Mouse (Mus musculus) B cell, adult 2 months (primary cell): ENCODE measurements around the gene AC124108.1.
A peak's percentile ranks its signal among the peaks of the same experiment; 100 is the strongest.

Source experiments
- DNase-seq, 2 experiments: peaks; one replicate each; pipeline ENCODE4 v3.0.0; 2022

AC124108.1 gene

GRCm38 (mm10) chr1:132165859-132166258, 25.4 kb upstream of the AC124108.1 start:
- peak; percentile 61 to 64 for DNase-seq

- no peak for DNase-seq
These were observed 23.0 kb upstream of the AC124108.1 start for GRCm38 (mm10) chr1:132168115-132168767.

- no peak for DNase-seq
These were observed 20.6 kb upstream of the AC124108.1 start for GRCm38 (mm10) chr1:132170698-132171097.

- no peak for DNase-seq
These were observed 19.6 kb upstream of the AC124108.1 start for GRCm38 (mm10) chr1:132171619-132172018.

GRCm38 (mm10) chr1:132186303-132186702, 5.0 kb upstream of the AC124108.1 start:
- DNase-seq = no peak

GRCm38 (mm10) chr1:132188442-132189066, 2.7 kb upstream of the AC124108.1 start:
- DNase-seq = no peak

GRCm38 (mm10) chr1:132189231-132189630, 2.0 kb upstream of the AC124108.1 start:
- DNase-seq = no peak

- DNase-seq = peak in 1 of 2 experiments; percentile 26
These were observed 1.2 kb upstream of the AC124108.1 start for GRCm38 (mm10) chr1:132190040-132190513.

- DNase-seq = peak in 1 of 2 experiments; percentile 36
These were observed 600 bp upstream of the AC124108.1 start for GRCm38 (mm10) chr1:132190621-132191092.

- DNase-seq = no peak
These were observed 776 bp downstream of the AC124108.1 start for GRCm38 (mm10) chr1:132191786-132192680.

GRCm38 (mm10) chr1:132193806-132194205, 2.5 kb downstream of the AC124108.1 start:
- no peak for DNase-seq

- no peak for DNase-seq
These were observed 3.4 kb downstream of the AC124108.1 start for GRCm38 (mm10) chr1:132194624-132195023.

- DNase-seq = no peak
These were observed 3.8 kb downstream of the AC124108.1 start for GRCm38 (mm10) chr1:132195100-132195499.

- no peak for DNase-seq
These were observed 4.4 kb downstream of the AC124108.1 start for GRCm38 (mm10) chr1:132195681-132196080.

GRCm38 (mm10) chr1:132196337-132196736, 5.1 kb downstream of the AC124108.1 start:
- DNase-seq = no peak

GRCm38 (mm10) chr1:132197666-132198065, 6.4 kb downstream of the AC124108.1 start:
- no peak for DNase-seq

- no peak for DNase-seq
These were observed 7.3 kb downstream of the AC124108.1 start for GRCm38 (mm10) chr1:132198401-132199071.

GRCm38 (mm10) chr1:132199244-132199643, 8.0 kb downstream of the AC124108.1 start:
- DNase-seq = no peak

- DNase-seq = no peak
These were observed 8.7 kb downstream of the AC124108.1 start for GRCm38 (mm10) chr1:132199934-132200333.

- no peak for DNase-seq
These were observed 9.6 kb downstream of the AC124108.1 start for GRCm38 (mm10) chr1:132200562-132201510.

GRCm38 (mm10) chr1:132201511-132201860, 10.2 kb downstream of the AC124108.1 start:
- no peak for DNase-seq

- DNase-seq = no peak
These were observed 10.7 kb downstream of the AC124108.1 start for GRCm38 (mm10) chr1:132201936-132202335.
